Mouse (Mus musculus): ENCODE results near the gene Nat9. TPM values are rescaled to one million over a fixed set of nuclear protein-coding genes. Genes with fewer than 3 reads are reported as not detected.

Nat9 gene
- polyA plus RNA-seq, 1 experiment from 2014 or later: 16.9 TPM

DNA sequence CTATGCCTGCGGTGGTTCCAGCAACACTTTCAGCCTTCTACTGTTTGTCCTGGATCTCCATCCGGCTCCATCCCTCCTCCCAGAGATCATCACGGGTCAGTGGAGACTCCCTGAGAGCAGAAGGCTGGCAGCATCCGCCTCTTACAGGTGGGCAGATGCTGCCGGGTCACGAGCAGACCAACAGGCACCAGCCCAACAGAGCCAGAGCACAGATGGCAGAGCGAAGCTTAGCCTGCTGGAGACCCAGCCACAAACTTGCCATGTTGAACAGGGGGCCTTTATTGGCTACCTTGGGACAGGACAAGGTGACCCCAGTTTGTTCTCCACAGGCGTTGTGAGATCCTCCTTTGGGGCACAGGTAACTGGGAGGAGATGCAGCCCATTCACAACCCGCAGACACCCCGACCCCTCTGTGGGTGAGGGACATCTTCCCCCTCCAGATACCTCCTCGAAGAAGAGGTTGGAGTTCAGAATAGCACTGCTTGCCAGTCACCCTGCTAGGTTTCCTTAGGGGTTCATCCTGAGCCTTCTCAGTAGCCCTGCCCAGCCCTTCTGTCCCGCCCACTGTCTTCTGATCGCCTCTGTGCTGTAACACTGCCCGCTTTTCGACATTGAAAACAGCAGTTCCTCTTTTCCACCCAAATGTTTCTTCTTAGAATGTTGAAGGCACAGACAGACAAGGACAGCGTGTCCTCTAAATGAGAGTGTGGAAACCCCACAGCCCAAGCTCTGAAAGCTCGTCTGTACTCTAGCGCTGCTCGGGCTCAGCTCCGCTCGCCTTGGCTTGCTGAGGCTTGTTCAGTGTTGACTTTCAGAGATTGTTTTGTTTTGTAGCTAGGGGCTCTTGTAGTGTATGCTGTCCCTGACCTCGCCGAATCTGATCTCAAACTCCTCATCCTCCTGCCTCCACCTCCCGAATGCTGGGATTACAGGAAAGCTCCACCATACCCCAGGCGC, 21.4 kb upstream of the Nat9 start:
- DNase-seq (ENCODE audit: extremely low spot score, low spot score): no peak
- H3K4me1 ChIP-seq: peaks cover 30% of the 10 kb centered on the region
- whole genome bisulfite sequencing: 81% methylated on average over 25 of the region's 25 CpGs
- H3K36me3 ChIP-seq (replicated peaks): peaks cover 39% of the 10 kb centered on the region
- no peaks in the 10 kb centered on the region for H3K9me3 ChIP-seq
- no peak overlapping the region for H3K27ac ChIP-seq
- no peak overlapping the region for H3K4me3 ChIP-seq
- H3K27me3 ChIP-seq (ENCODE audit: poor library complexity, severe bottlenecking): 0 out of 2 replicates have a peak, but pooled peaks cover 4% of the 10 kb centered on the region

GRCm38 (mm10) chr11:115208126-115208525, 20.5 kb upstream of the Nat9 start:
- 89% methylated on average over 12 of the region's 12 CpGs for WGBS
- Histone ChIP-seq H3K9me3 (no peaks in the 10 kb centered on the region), H3K27ac (no peak overlapping the region), H3K36me3 (replicated peaks) (peaks cover 41% of the 10 kb centered on the region), H3K4me3 (no peak overlapping the region), H3K4me1 (peaks cover 24% of the 10 kb centered on the region), H3K27me3 (ENCODE audit: poor library complexity, severe bottlenecking) (no peaks in the 10 kb centered on the region)
- DNase-seq (ENCODE audit: extremely low spot score, low spot score): no peak

DNA sequence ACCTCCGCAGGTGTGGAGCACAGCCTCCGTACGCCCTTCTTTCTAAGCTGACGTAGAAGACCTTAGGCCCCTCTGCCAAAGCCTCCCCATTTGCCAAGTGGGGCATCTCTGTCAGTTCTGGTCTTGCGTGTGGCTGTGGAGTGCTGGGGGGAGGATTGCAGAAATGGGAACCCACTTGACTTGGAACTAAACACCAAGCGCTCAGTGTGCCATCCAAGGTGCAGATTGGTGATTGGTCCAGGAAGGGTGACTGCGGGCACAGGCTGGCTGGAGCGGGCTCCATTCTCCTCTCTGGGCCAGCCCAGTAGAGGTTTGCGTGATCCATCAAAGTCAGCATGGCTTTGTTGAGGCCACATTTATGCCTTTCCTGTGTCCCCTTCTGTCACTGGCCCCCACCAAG, 15.1 kb upstream of the Nat9 start:
- no peaks in the 10 kb centered on the region for H3K9me3 ChIP-seq
- no peak overlapping the region for H3K4me3 ChIP-seq
- no peak overlapping the region for H3K27ac ChIP-seq
- 93% methylated on average over 9 of the region's 9 CpGs for WGBS
- no peaks in the 10 kb centered on the region for H3K27me3 ChIP-seq (ENCODE audit: poor library complexity, severe bottlenecking)
- peaks cover 40% of the 10 kb centered on the region for H3K36me3 ChIP-seq (replicated peaks)
- no peak for DNase-seq (ENCODE audit: extremely low spot score, low spot score)
- peaks cover 14% of the 10 kb centered on the region for H3K4me1 ChIP-seq

- Histone ChIP-seq H3K27ac (no peak overlapping the region), H3K4me1 (peaks cover 14% of the 10 kb centered on the region), H3K4me3 (no peak overlapping the region; the same call in 1 of the 2 replicates), H3K36me3 (replicated peaks) (peaks cover 40% of the 10 kb centered on the region), H3K27me3 (ENCODE audit: poor library complexity, severe bottlenecking) (no peaks in the 10 kb centered on the region), H3K9me3 (no peaks in the 10 kb centered on the region)
- DNase-seq (ENCODE audit: extremely low spot score, low spot score): peak; percentile 82
- WGBS: 11% methylated on average over 12 of the region's 12 CpGs
Observed at GRCm38 (mm10) chr11:115202316-115202715, 14.7 kb upstream of the Nat9 start.

DNA sequence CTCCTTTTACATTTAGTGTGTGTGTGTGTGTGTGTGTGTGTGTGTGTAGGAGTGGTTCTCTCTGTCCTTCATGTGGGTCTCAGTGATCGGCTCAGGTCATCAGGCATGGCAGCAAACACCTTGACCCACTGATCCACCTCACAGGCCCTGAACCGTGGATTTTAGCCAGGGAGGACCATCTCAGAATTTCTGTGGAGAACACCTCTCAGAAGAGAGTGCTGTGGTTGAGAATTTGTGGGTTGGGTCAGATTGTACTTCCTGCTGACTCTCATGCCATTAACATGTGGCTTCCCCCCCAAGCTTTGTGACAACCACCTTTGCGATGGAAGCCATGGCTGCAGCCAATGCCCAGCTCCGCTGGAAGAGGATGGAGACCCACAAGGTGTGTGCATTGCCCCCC, 12.9 kb upstream of the Nat9 start:
- H3K4me3 ChIP-seq: no peak overlapping the region
- H3K4me1 ChIP-seq: peaks cover 14% of the 10 kb centered on the region
- no peak for DNase-seq (ENCODE audit: extremely low spot score, low spot score)
- H3K9me3 ChIP-seq: no peaks in the 10 kb centered on the region
- WGBS: 93% methylated on average over 4 of the region's 4 CpGs
- no peaks in the 10 kb centered on the region for H3K27me3 ChIP-seq (ENCODE audit: poor library complexity, severe bottlenecking)
- peaks cover 25% of the 10 kb centered on the region for H3K36me3 ChIP-seq (replicated peaks)
- no peak overlapping the region for H3K27ac ChIP-seq

GRCm38 (mm10) chr11:115198932-115199384, 11.3 kb upstream of the Nat9 start:
- WGBS: 76% methylated on average over 12 of the region's 12 CpGs
- H3K27me3 ChIP-seq (ENCODE audit: poor library complexity, severe bottlenecking): no peaks in the 10 kb centered on the region
- DNase-seq (ENCODE audit: extremely low spot score, low spot score): no peak
- no peak overlapping the region for H3K4me3 ChIP-seq
- no peaks in the 10 kb centered on the region for H3K9me3 ChIP-seq
- no peak overlapping the region for H3K27ac ChIP-seq
- peaks cover 14% of the 10 kb centered on the region for H3K4me1 ChIP-seq
- peaks cover 16% of the 10 kb centered on the region; the same call in 1 of the 2 replicates for H3K36me3 ChIP-seq (replicated peaks)

- Histone ChIP-seq H3K27ac (no peak overlapping the region), H3K36me3 (replicated peaks) (peaks cover 14% of the 10 kb centered on the region; the same call in 1 of the 2 replicates), H3K4me1 (peaks cover 12% of the 10 kb centered on the region), H3K4me3 (no peak overlapping the region), H3K9me3 (no peaks in the 10 kb centered on the region), H3K27me3 (ENCODE audit: poor library complexity, severe bottlenecking) (no peaks in the 10 kb centered on the region)
- 89% methylated on average over 8 of the region's 8 CpGs for WGBS
- no peak for DNase-seq (ENCODE audit: extremely low spot score, low spot score)
Observed at GRCm38 (mm10) chr11:115197558-115197957, 9.9 kb upstream of the Nat9 start.

DNA sequence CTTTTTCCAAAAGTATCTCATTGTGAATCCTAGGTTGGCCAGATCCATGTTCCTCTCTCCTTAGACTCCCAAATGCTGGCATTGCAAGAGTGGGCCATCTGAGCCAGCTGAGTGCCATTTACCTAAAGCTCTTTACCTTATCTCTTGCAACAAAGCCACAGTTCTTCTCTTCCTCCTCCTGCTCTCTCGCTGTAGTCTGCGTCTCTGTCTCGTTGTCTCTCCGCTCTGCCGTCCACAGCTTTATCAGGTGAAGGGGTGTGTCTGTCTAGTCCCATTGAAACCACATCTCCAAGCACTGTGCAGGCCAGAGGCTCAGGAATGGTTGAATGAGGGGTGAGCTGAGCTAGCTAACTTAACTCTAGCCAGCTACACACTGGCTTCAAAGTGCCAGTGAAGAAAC, 8.3 kb upstream of the Nat9 start:
- no peaks in the 10 kb centered on the region for H3K27me3 ChIP-seq (ENCODE audit: poor library complexity, severe bottlenecking)
- H3K9me3 ChIP-seq: no peaks in the 10 kb centered on the region
- no peak overlapping the region for H3K27ac ChIP-seq
- H3K4me3 ChIP-seq: no peak overlapping the region
- DNase-seq (ENCODE audit: extremely low spot score, low spot score): no peak
- peaks cover 11% of the 10 kb centered on the region for H3K4me1 ChIP-seq
- H3K36me3 ChIP-seq (replicated peaks): peaks cover 17% of the 10 kb centered on the region
- WGBS: 91% methylated on average over 5 of the region's 5 CpGs

- no peak overlapping the region for H3K27ac ChIP-seq
- H3K9me3 ChIP-seq: no peaks in the 10 kb centered on the region
- H3K4me3 ChIP-seq: no peak overlapping the region
- peaks cover 20% of the 10 kb centered on the region for H3K36me3 ChIP-seq (replicated peaks)
- peaks cover 11% of the 10 kb centered on the region for H3K4me1 ChIP-seq
- H3K27me3 ChIP-seq (ENCODE audit: poor library complexity, severe bottlenecking): no peaks in the 10 kb centered on the region
- WGBS: 92% methylated on average over 6 of the region's 6 CpGs
- DNase-seq (ENCODE audit: extremely low spot score, low spot score): no peak
Observed at GRCm38 (mm10) chr11:115194693-115195092, 7.0 kb upstream of the Nat9 start.

DNA sequence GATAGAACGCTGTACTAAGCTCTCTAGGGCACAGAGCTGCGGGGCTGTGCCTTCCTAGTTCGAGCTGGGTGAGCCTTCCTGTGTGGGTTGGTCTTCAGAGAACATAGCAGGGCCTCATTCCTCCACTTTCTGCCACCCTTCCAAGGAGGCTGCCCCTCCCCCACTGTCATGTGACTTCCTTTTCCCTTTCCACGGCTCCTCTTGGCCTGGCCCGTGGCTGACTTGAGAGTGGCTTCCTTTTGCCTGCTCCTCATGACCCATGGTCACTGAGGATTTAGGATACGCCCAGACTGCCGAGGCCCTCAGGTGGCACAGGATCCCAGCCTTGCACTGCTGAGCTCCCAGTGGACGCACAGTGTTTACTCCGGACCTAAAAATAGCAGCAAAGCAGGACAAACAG, 4.5 kb upstream of the Nat9 start:
- Histone ChIP-seq H3K4me3 (no peak overlapping the region), H3K36me3 (replicated peaks) (peaks cover 20% of the 10 kb centered on the region), H3K9me3 (no peaks in the 10 kb centered on the region), H3K4me1 (peaks cover 19% of the 10 kb centered on the region), H3K27me3 (ENCODE audit: poor library complexity, severe bottlenecking) (no peaks in the 10 kb centered on the region), H3K27ac (no peak overlapping the region)
- DNase-seq (ENCODE audit: extremely low spot score, low spot score): no peak
- WGBS: 89% methylated on average over 9 of the region's 9 CpGs

GRCm38 (mm10) chr11:115189304-115189703, 1.6 kb upstream of the Nat9 start:
- no peak overlapping the region for H3K4me3 ChIP-seq
- no peak overlapping the region for H3K27ac ChIP-seq
- DNase-seq (ENCODE audit: extremely low spot score, low spot score): no peak
- no peaks in the 10 kb centered on the region for H3K9me3 ChIP-seq
- WGBS: 91% methylated on average over 6 of the region's 6 CpGs
- peaks cover 32% of the 10 kb centered on the region for H3K4me1 ChIP-seq
- H3K27me3 ChIP-seq (ENCODE audit: poor library complexity, severe bottlenecking): no peaks in the 10 kb centered on the region
- H3K36me3 ChIP-seq (replicated peaks): peaks cover 17% of the 10 kb centered on the region

GRCm38 (mm10) chr11:115188539-115189231, 1.0 kb upstream of the Nat9 start:
- Histone ChIP-seq H3K36me3 (replicated peaks) (peaks cover 17% of the 10 kb centered on the region), H3K9me3 (no peaks in the 10 kb centered on the region), H3K27me3 (ENCODE audit: poor library complexity, severe bottlenecking) (no peaks in the 10 kb centered on the region), H3K27ac (no peak overlapping the region), H3K4me1 (peaks cover 32% of the 10 kb centered on the region), H3K4me3 (peak overlapping the region; percentile 70; the same call in 1 of the 2 replicates)
- WGBS: 87% methylated on average over 13 of the region's 13 CpGs
- DNase-seq (ENCODE audit: extremely low spot score, low spot score): no peak

DNA sequence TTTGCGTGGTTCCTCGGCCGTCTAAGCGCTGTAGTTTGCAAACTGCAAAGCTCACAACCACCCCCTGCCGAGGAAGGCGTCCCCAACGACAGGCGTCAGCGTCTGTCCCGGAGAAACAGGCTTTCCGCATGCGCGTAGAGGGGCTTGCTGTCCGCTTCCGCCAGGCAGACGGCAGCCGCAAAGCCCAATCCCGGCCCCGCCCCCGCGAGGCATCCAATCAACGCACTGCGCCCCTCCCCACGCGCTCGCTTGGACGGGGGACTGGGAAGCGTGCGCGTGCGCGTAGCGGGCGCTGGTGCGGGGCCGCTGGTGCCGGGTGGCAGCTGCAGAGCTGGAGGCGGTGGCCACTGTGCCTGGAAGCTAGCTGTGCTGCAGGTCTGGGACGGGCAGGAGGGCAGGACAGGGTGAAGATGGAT, 427 bp downstream of the Nat9 start, which contains the start of gene Tmem104:
Tmem104 (plus strand) TSS at position 264 of the 416 bp plus-strand sequence.
- WGBS: under 1% methylated on average over 39 of the region's 39 CpGs
- Histone ChIP-seq H3K27ac (peak within 1 kb of the TSS; percentile 86), H3K4me3 (peak within 1 kb of the TSS; percentile 70), H3K9me3 (no peaks in the 10 kb centered on the region), H3K36me3 (replicated peaks) (peaks cover 17% of the 10 kb centered on the region), H3K27me3 (ENCODE audit: poor library complexity, severe bottlenecking) (0 out of 2 replicates have a peak, but pooled peaks cover 10% of the 10 kb centered on the region), H3K4me1 (peaks cover 31% of the 10 kb centered on the region)
- peak; percentile 99 for DNase-seq (ENCODE audit: extremely low spot score, low spot score)

Measured in forebrain, embryonic 10.5 days (tissue).